Mouse (Mus musculus) left cerebral cortex, postnatal 14 days (tissue): ENCODE measurements around the gene Slco1c1. TPM values are rescaled to one million over a fixed set of nuclear protein-coding genes. Genes with fewer than 3 reads are reported as not detected.

Experiments used
- DNase-seq, 2 experiments: peaks; one replicate each; pipeline ENCODE4 v3.0.0; 2021 to 2022; ENCODE audit warnings: low spot score in 2 of 2, mixed read lengths in 1 of 2
- intact Hi-C: fragments of 180-260 bp; cut with DNase I; formaldehyde crosslinking; loops from one replicate; pipeline ENCODE4 v1.15.1; 2025
- long read RNA-seq, 2 experiments: library from polyadenylated mRNA; stranded (forward); transcript quantifications; one replicate each; pipeline ENCODE4 v2.0.0; 2021
- total RNA-seq, 2 experiments: library from RNA; stranded (reverse); gene quantifications; 2 replicates each; pipeline ENCODE4 v1.2.3; 2021

Gene Slco1c1
- 10 to 100 TPM; 88.7 to 96.8 TPM for total RNA-seq
- long read RNA-seq, experiment 1, transcript Slco1c1-201 (15 exons, 3,178 nt), result major isoform, 101 of 129 reads
- long read RNA-seq, experiment 1, partial matches to known transcripts, result 8 of 129 reads
- long read RNA-seq, experiment 1, other reads (novel, unspliced or antisense), result 20 of 129 reads
- long read RNA-seq, experiment 2, transcript Slco1c1-201 (15 exons, 3,178 nt), result major isoform, 144 of 175 reads
- long read RNA-seq, experiment 2, partial matches to known transcripts, result 15 of 175 reads
- long read RNA-seq, experiment 2, other reads (novel, unspliced or antisense), result 16 of 175 reads

GRCm38 (mm10) chr6:141523747-141524640 is at the start of gene Slco1c1:
Gene Slco1c1 (plus strand): TSS chr6:141524368.
- intact Hi-C loops, result no loop called here
- peak in 1 of 2 experiments; percentile 19 for DNase-seq

DNA sequence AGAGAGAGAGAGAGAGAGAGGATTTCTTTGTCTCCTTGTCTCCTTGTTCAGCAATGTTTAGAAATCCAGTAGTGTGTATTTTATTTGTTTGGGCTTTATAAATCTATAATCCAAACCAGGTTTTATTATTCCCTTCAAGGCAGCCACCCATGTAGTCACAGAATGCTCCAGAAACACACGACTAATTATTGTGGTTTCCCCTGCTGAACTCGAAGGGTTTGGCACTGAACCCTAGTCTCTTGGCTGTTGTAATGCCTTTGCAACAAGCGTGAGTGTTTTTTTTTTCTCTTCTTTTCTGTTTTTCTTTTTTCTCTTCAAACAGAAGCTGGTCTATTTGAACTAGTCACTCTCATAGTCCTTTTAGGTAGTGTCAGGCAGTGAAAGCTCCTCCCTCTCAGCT is 49.5 kb upstream of the Slco1c1 start:
- intact Hi-C loops, result no loop called here
- DNase-seq, result no peak

- intact Hi-C loops, result loop anchor here (5.0 to 10.0 kb wide), 2 partner anchors 92 to 559 kb away; no protein-coding TSS in a partner anchor
- DNase-seq, result peak in 1 of 2 experiments; percentile 7
Observed at GRCm38 (mm10) chr6:141485302-141486021, 38.7 kb upstream of the Slco1c1 start.

GRCm38 (mm10) chr6:141487266-141487665 is 36.9 kb upstream of the Slco1c1 start:
- intact Hi-C loops, result loop anchor here (5.0 to 10.0 kb wide), 2 partner anchors 90 to 558 kb away; no protein-coding TSS in a partner anchor
- peak; percentile 35 to 58 for DNase-seq

GRCm38 (mm10) chr6:141488619-141489018 is 35.5 kb upstream of the Slco1c1 start:
- peak; percentile 42 to 61 for DNase-seq
- intact Hi-C loops, result loop anchor here (5.0 to 10.0 kb wide), 2 partner anchors 89 to 556 kb away; no protein-coding TSS in a partner anchor

DNA sequence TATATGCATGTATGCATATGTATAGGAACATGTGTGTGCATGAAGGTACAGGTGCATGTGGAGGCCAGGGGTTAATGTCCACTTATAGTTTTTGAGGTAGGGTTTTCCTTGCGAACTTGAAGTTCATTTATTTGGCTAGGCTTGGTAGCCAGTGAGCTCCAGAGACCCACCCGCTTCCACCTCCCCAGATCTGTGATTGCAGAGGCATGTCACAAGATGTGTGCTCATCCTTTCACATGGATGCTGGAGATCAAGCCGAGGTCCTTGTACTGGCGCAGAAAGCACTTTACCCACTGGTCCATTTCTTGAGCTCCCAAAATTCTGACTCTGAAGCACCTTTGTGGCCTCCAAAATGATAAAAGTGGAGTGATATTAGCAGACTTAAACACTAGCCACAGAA is 29.3 kb upstream of the Slco1c1 start:
- DNase-seq, result no peak
- intact Hi-C loops, result loop anchor here (10.0 kb wide), 1 partner anchor 850 kb away; the partner anchor contains the start of gene Pyroxd1

DNA sequence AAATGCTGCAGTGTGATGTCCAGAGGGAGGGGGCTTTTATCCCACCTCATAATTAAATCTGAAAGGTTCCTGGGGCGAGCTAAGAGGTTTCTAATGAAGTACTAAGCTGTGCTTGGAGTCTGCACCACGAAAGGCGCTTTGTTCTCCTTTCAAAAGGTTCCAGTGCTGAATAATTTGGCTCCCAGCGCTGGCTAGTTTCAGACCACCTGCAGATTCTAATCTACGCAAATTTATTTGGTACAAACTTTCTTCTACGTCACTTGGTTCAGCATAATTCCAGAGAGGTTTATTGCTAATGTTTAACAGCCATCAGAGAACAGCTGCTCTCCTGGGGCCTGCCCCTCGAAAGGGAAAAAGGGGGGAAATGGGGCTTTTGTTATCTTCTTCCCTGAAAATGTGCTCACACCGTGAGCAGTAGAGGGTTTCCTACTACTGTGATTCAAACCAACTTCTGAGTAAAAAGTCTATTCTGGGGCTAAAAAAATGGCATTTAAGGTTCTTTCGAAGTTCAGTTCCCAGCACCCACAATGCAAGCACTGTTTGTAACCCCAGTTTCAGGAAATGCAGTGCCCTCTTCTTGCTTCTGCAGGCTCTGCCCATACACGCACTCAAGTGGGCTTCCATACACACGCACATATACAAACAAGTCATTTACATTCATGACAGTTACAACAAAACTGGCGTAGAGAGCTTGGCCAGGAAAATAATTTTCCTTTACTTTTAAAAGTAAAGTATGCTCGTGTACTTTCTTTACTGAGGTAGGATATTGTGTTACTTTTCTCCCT is 28.3 kb upstream of the Slco1c1 start:
- peak; percentile 12 to 25 for DNase-seq
- intact Hi-C loops, result loop anchor here (10.0 kb wide), 1 partner anchor 849 kb away; the partner anchor contains the start of gene Pyroxd1

GRCm38 (mm10) chr6:141499511-141499910 is 24.7 kb upstream of the Slco1c1 start:
- intact Hi-C loops, result loop anchor here (10.0 kb wide), 1 partner anchor 845 kb away; the partner anchor contains the start of gene Pyroxd1
- DNase-seq, result no peak

DNA sequence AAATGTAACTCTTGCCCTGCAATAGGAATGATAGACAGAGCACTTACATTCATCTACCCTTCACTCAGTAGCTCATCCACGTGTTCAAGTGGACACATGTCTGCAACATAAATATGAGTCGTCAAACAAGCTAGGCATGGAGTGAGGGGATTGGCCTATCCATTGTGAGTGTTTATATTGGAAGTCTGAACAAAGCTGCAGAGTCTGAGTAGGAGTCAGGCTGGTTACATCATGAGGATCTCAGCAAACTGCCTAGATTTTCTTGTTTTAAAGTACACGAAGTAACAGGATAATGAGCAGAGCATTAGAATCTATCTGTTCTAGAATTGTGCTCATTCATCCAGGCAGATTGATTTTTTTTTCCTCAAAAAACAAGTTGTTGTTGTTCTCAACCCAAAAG is 23.0 kb upstream of the Slco1c1 start:
- DNase-seq, result no peak

DNA sequence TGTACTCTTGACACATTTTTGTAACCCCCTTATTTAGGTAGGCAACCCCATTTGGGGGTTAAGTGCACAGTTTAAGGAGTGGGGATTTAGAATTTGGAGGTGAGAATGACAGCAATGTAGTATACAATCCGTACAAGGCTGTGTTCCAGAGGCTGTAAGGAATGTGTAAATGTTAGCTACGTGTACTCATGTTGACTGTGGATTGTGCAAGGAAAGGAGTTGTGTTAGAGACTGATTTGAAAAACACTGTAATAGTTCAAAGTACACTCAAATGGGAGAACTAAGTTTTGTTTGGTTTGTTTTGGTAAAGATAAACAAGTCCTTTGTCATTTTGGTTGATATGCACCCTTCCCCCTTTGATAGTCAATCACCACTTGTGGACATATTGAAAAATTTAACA is 1.6 kb upstream of the Slco1c1 start:
- DNase-seq, result no peak
- intact Hi-C loops, result no loop called here

More for the DNA sequence above, 23.0 kb upstream of the Slco1c1 start:
- intact Hi-C loops, result no loop called here

- no peak for DNase-seq
- intact Hi-C loops, result no loop called here
Observed at GRCm38 (mm10) chr6:141525787-141526186, 1.6 kb downstream of the Slco1c1 start.

GRCm38 (mm10) chr6:141530865-141531264 is 6.7 kb downstream of the Slco1c1 start:
- intact Hi-C loops, result no loop called here
- no peak for DNase-seq

- intact Hi-C loops, result no loop called here
- no peak for DNase-seq
Observed at GRCm38 (mm10) chr6:141537298-141537697, 13.1 kb downstream of the Slco1c1 start.

DNA sequence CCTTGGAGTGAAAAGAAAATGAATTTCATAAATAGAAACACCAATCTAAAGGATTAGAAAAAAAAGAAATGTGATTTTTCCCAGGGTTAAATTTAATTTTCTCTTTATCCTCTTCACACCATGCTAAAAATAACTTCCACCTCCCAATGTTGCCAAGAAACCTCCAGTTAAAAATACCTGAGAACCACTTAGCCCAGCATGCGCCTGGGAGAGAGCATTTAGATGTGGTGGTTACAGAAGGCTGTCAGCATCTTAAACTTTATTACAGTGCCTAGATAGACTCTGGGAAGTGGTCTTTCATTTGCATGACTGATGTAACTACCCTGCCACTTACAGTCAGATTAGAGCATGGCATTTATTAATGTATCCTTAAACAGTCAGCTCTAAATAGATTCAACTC is 17.0 kb downstream of the Slco1c1 start:
- peak in 1 of 2 experiments; percentile 5 for DNase-seq
- intact Hi-C loops, result no loop called here

DNA sequence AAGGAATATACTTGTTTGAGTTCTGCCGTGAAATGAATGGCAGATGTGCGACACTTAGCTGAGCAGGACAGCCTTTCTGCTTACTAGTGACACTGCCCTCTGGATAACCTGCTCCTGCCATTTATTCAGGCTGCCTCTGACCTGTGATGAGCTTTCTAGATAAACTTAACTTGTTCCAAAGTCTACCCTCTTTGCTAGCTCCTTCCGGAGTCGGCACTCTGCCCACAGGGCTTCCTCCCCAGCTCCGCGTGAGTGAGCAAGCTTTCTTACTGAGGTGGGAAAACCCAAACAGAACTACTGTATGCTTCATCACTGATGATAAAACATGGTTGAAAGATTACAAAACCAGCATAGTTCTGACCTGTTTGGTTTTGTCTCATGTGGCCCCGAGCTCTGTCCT is 19.2 kb downstream of the Slco1c1 start:
- intact Hi-C loops, result no loop called here
- DNase-seq, result no peak

- intact Hi-C loops, result no loop called here
Observed at GRCm38 (mm10) chr6:141558118-141558517, 34.0 kb downstream of the Slco1c1 start.

DNA sequence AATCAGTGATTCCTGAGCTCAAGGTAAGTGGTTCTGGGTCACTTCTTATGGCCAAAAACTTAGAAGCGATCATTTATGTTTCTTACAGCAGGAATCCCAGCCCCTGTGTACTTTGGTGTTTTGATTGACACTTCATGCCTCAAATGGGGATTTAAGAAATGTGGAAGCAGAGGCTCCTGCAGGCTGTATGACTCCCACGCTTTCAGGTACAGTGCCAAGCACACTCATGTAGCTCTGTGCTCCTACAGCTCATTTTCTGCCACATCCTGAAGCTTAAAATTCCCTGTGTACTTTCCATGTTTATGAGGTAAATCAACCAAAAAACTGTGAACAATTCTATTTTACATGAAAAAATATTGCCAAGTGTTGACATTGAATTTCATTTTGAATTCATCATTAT is 43.2 kb downstream of the Slco1c1 start:
- intact Hi-C loops, result no loop called here
- DNase-seq, result peak in 1 of 2 experiments; percentile 30

More at GRCm38 (mm10) chr6:141558118-141558517, 34.0 kb downstream of the Slco1c1 start:
- no peak for DNase-seq

- intact Hi-C loops, result no loop called here
- peak; percentile 14 to 37 for DNase-seq
Observed at GRCm38 (mm10) chr6:141567852-141568558, 43.8 kb downstream of the Slco1c1 start.
